ENCODE assay signal across 9 mouse cellular contexts in genomic region chr12:111688069-111688428, GRCm38 (mm10). TPM values are rescaled to one million over a fixed set of nuclear protein-coding genes. Genes with fewer than 3 reads are reported as not detected.
DNase-seq lines count a peak whose midpoint lies in the region; ATAC-seq and TF ChIP-seq lines count a peak whose summit lies in the region.
"Had no signal": no experiment of that assay in that cellular context is flagged by ENCODE, and none has a peak within 500 bp of the region (broad histone marks: within the 10 kb centered on the region; RNA-seq: fewer than 3 reads in every experiment).

No protein-coding gene starts in this region.

- H3K27me3 ChIP-seq in heart, embryonic 14.5 days (ENCODE audit: control insufficient read depth, insufficient read depth, low read length), result no peaks in the 10 kb centered on the region
- no peaks in the 10 kb centered on the region for H3K27me3 ChIP-seq in intestine, embryonic 16.5 days (replicated peaks; ENCODE audit: control insufficient read depth, insufficient read depth, low read length)
- H3K27me3 ChIP-seq in stomach, postnatal 0 days (ENCODE audit: control insufficient read depth, insufficient read depth, low read length), result no peaks in the 10 kb centered on the region

- no peak for DNase-seq in heart, adult 9 months (ENCODE audit: low spot score in 2 of 2)
- peak; percentile 59 for DNase-seq in retina, embryonic 14.5 days (ENCODE audit: low spot score)
- no peak for DNase-seq in retina, postnatal 1 day
- DNase-seq in stomach, postnatal 0 days (ENCODE audit: low spot score), result no peak
- no peak for DNase-seq in embryo, embryonic 9.5 days (ENCODE audit: extremely low spot score)
- no peak for DNase-seq in thymus, postnatal 25 days
- DNase-seq: right cerebral cortex, postnatal 25 days had no signal

- no peak overlapping the region for H3K4me3 ChIP-seq in heart, embryonic 14.5 days (ENCODE audit: control insufficient read depth in 1 of 2, insufficient read depth in 1 of 2, low read depth in 1 of 2, low read length in 2 of 2)
- no peak overlapping the region for H3K4me3 ChIP-seq in intestine, embryonic 16.5 days (ENCODE audit: low read length)
- no peak overlapping the region for H3K4me3 ChIP-seq in stomach, postnatal 0 days (ENCODE audit: low read depth, low read length)

- H3K4me2 ChIP-seq in heart, embryonic 14.5 days (ENCODE audit: low read length), result peak overlapping the region; percentile 15
- H3K4me2 ChIP-seq in intestine, embryonic 16.5 days (ENCODE audit: low read depth, low read length), result no peak overlapping the region
- H3K4me2 ChIP-seq in stomach, postnatal 0 days (replicated peaks; ENCODE audit: low read depth), result no peak overlapping the region

- peak overlapping the region; percentile 94 to 99 for H3K27ac ChIP-seq in heart, embryonic 14.5 days (replicated peaks in 1 of 2; ENCODE audit: control insufficient read depth in 1 of 2, insufficient read depth in 1 of 2, low read depth in 2 of 2, low read length in 2 of 2)
- H3K27ac ChIP-seq in intestine, embryonic 16.5 days (ENCODE audit: low read length), result peak overlapping the region; percentile 82; the same call in 1 of the 2 replicates
- H3K27ac ChIP-seq in stomach, postnatal 0 days (replicated peaks), result peak overlapping the region; percentile 85

- H3K9me3 ChIP-seq in heart, embryonic 14.5 days (ENCODE audit: control insufficient read depth, low read length), result no peaks in the 10 kb centered on the region
- no peaks in the 10 kb centered on the region for H3K9me3 ChIP-seq in intestine, embryonic 16.5 days (ENCODE audit: control insufficient read depth, low read length)
- H3K9me3 ChIP-seq in stomach, postnatal 0 days (ENCODE audit: control insufficient read depth, low read length), result no peaks in the 10 kb centered on the region

- H3K4me1 ChIP-seq in heart, embryonic 14.5 days (ENCODE audit: control insufficient read depth in 2 of 2, insufficient read depth in 2 of 2, low read length in 2 of 2), result peaks cover 48 to 51% of the 10 kb centered on the region in 2 experiments
- H3K4me1 ChIP-seq in intestine, embryonic 16.5 days (ENCODE audit: control insufficient read depth, insufficient read depth, low read length), result peaks cover 61% of the 10 kb centered on the region
- peaks cover 12% of the 10 kb centered on the region for H3K4me1 ChIP-seq in stomach, postnatal 0 days (replicated peaks; ENCODE audit: control insufficient read depth, insufficient read depth)

- TF ChIP-seq CTCF in stomach, postnatal 0 days (IDR thresholded peaks at IDR 0.05; ENCODE audit: low read depth), result no peak

- no peak for ATAC-seq in heart, embryonic 14.5 days (ENCODE audit: insufficient number of reproducible peaks, insufficient read depth, low FRiP score, low read depth)
- ATAC-seq in intestine, embryonic 16.5 days, result no peak
- ATAC-seq in stomach, postnatal 0 days (ENCODE audit: low FRiP score, low TSS enrichment), result no peak

- TF ChIP-seq EP300 in stomach, postnatal 0 days (optimal IDR thresholded peaks at IDR 0.05), result no peak

- peak overlapping the region; percentile 65; the same call in 1 of the 2 replicates for H3K9ac ChIP-seq in heart, embryonic 14.5 days (ENCODE audit: low read length)
- peak overlapping the region; percentile 50 for H3K9ac ChIP-seq in intestine, embryonic 16.5 days (ENCODE audit: low read depth, low read length)
- H3K9ac ChIP-seq in stomach, postnatal 0 days (ENCODE audit: low read length), result 0 out of 2 replicates have a peak overlapping the region, but pooled peaks have one; percentile 18

- WGBS in heart, embryonic 14.5 days, result 14% methylated on average over 2 of the region's 2 CpGs
- 31% methylated on average over 2 of the region's 2 CpGs for WGBS in intestine, embryonic 16.5 days
- WGBS in stomach, postnatal 0 days, result 43% methylated on average over 2 of the region's 2 CpGs

- 0 out of 2 replicates have a peak, but pooled peaks cover 4% of the 10 kb centered on the region for H3K36me3 ChIP-seq in heart, embryonic 14.5 days (ENCODE audit: control insufficient read depth, insufficient read depth, low read length)
- H3K36me3 ChIP-seq in intestine, embryonic 16.5 days (ENCODE audit: control insufficient read depth, insufficient read depth, low read length), result peaks cover 2% of the 10 kb centered on the region; the same call in 1 of the 2 replicates
- H3K36me3 ChIP-seq in stomach, postnatal 0 days (ENCODE audit: control insufficient read depth, insufficient read depth, low read length), result peaks cover 3% of the 10 kb centered on the region; the same call in 1 of the 2 replicates

RNA-seq across cellular contexts. Expression of gene Trmt61a, which starts 10.1 kb away (rescaled TPM):
- 3.1 and 5.5 TPM in 2 replicates for polyA plus RNA-seq in heart, embryonic 14.5 days (2014; fragmentation: Nextera tagmentation; extraction: Ambion mirVana)
- 11.3 and 12.7 TPM in 2 replicates for polyA plus RNA-seq in intestine, embryonic 16.5 days (2015; fragmentation: Nextera tagmentation; extraction: Ambion mirVana)
- polyA plus RNA-seq in stomach, postnatal 0 days (2015; fragmentation: Nextera tagmentation; extraction: Ambion mirVana), result 7.4 and 8.5 TPM in 2 replicates

RNA-seq across cellular contexts. Expression of gene Ckb, which starts 15.9 kb away (rescaled TPM):
- 262 and 266 TPM in 2 replicates for polyA plus RNA-seq in heart, embryonic 14.5 days (2014; fragmentation: Nextera tagmentation; extraction: Ambion mirVana)
- polyA plus RNA-seq in intestine, embryonic 16.5 days (2015; fragmentation: Nextera tagmentation; extraction: Ambion mirVana), result 927 and 953 TPM in 2 replicates
- polyA plus RNA-seq in stomach, postnatal 0 days (2015; fragmentation: Nextera tagmentation; extraction: Ambion mirVana), result 532 and 573 TPM in 2 replicates

RNA-seq across cellular contexts. Expression of gene Bag5, which starts 25.0 kb away (rescaled TPM):
- polyA plus RNA-seq in heart, embryonic 14.5 days (2014; fragmentation: Nextera tagmentation; extraction: Ambion mirVana), result 42.1 and 42.6 TPM in 2 replicates
- 43.0 and 46.2 TPM in 2 replicates for polyA plus RNA-seq in intestine, embryonic 16.5 days (2015; fragmentation: Nextera tagmentation; extraction: Ambion mirVana)
- 34.9 and 36.9 TPM in 2 replicates for polyA plus RNA-seq in stomach, postnatal 0 days (2015; fragmentation: Nextera tagmentation; extraction: Ambion mirVana)

RNA-seq across cellular contexts. Expression of gene Apopt1, which starts 25.0 kb away (rescaled TPM):
- polyA plus RNA-seq in heart, embryonic 14.5 days (2014; fragmentation: Nextera tagmentation; extraction: Ambion mirVana), result 49.7 and 51.0 TPM in 2 replicates
- 56.2 and 58.2 TPM in 2 replicates for polyA plus RNA-seq in intestine, embryonic 16.5 days (2015; fragmentation: Nextera tagmentation; extraction: Ambion mirVana)
- polyA plus RNA-seq in stomach, postnatal 0 days (2015; fragmentation: Nextera tagmentation; extraction: Ambion mirVana), result 41.8 and 42.8 TPM in 2 replicates
